Mouse (Mus musculus): ENCODE measurements around the gene Gm49450. TPM values are rescaled to one million over a fixed set of nuclear protein-coding genes. Genes with fewer than 3 reads are reported as not detected.
"Not testable (repeated sequence)": the region's sequence is repeated elsewhere in the genome, so short reads cannot be mapped to it uniquely, and the experiment has no call there.

Gm49450 gene
- polyA plus RNA-seq, 1 experiment, result not detected

DNA sequence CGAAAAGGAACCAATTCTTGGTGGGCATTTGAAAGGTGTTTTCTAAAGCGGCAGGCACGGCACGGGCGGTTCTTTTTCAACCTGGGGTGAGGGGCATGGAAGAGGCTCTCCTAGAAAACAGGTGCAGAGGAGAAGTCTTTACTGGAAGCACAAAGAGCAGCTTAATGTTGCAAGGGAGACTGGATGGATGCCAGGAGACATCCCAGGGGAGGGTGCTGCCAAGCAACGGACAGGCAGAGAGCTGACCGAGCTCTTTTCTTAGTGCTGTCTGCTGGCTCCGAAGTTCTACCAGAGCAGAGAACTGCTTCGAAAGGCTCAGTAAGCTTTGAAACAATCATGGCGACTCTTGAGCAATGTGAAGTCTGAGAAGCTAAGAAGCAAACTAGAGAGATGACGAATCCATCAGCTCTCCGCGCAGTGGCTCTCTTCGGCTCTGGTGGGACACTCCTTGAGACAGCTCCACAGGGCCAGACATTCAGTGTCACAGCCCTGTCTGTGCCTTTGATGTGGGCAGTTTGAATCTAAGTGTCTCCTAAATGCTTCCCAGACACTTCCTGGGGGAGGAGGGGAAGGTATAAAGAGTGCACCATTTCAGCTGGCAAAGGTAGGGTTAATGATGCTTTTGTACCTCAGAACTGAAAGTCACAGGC lies 24.5 kb upstream of the Gm49450 start:
- no peak overlapping the region for H3K4me3 ChIP-seq (ENCODE audit: insufficient read depth, low read depth, low read length)
- 32% methylated on average over 14 of the region's 14 CpGs for WGBS
- peak overlapping the region; percentile 29 for H3K27ac ChIP-seq (ENCODE audit: insufficient read depth, low read depth, low read length)
- H3K4me1 ChIP-seq (ENCODE audit: control insufficient read depth, insufficient read depth, low read length), result peaks cover 34% of the 10 kb centered on the region
- TF ChIP-seq POLR2A (IDR thresholded peaks at IDR 0.05; ENCODE audit: insufficient read depth, low read depth, low read length) (no peak), CTCF (IDR thresholded peaks at IDR 0.05; ENCODE audit: insufficient read depth, low read depth, low read length) (no peak)

- H3K4me1 ChIP-seq (ENCODE audit: control insufficient read depth, insufficient read depth, low read length), result peaks cover 32% of the 10 kb centered on the region
- peak overlapping the region; percentile 29 for H3K27ac ChIP-seq (ENCODE audit: insufficient read depth, low read depth, low read length)
- H3K4me3 ChIP-seq (ENCODE audit: insufficient read depth, low read depth, low read length), result no peak overlapping the region
- WGBS, result 62% methylated on average over 21 of the region's 21 CpGs
- no peak for TF ChIP-seq POLR2A (IDR thresholded peaks at IDR 0.05; ENCODE audit: insufficient read depth, low read depth, low read length)
- TF ChIP-seq CTCF (IDR thresholded peaks at IDR 0.05; ENCODE audit: insufficient read depth, low read depth, low read length), result no peak
Observed at GRCm38 (mm10) chr15:98976763-98977758, 23.7 kb upstream of the Gm49450 start.

DNA sequence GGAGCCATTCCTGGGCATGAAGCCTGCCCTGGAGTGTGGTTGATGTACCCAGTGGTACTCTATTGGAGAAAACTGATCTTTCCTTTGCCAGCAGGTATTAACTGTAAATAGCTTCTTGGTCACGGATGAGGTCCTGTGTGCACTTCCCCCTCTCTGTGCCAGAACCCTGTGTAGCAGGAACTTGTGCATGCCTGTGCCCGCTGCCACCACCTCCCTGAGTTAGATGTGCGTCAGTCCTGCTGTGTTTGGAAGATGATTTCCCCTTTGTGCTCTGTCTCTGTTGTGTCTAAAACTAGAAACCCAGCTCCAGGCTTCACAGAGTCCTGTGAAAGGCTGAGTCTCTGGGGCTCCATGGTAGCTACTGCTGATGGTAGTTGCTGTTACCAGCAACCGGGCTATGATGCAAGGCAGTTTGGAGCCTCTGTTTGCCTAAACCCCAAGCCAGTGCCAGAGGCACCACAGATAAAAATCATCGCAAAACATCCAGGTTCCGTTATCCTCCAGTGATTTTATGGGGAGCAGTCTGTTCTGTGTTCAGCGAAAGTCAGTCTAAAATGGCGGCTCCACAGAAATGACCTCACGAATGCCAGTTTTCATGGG lies 19.8 kb upstream of the Gm49450 start:
- 79% methylated on average over 9 of the region's 9 CpGs for WGBS
- peaks cover 35% of the 10 kb centered on the region for H3K4me1 ChIP-seq (ENCODE audit: control insufficient read depth, insufficient read depth, low read length)
- H3K4me3 ChIP-seq (ENCODE audit: insufficient read depth, low read depth, low read length), result no peak overlapping the region
- H3K27ac ChIP-seq (ENCODE audit: insufficient read depth, low read depth, low read length), result no peak overlapping the region; the same call in 1 of the 2 replicates
- no peak for TF ChIP-seq POLR2A (IDR thresholded peaks at IDR 0.05; ENCODE audit: insufficient read depth, low read depth, low read length)
- no peak for TF ChIP-seq CTCF (IDR thresholded peaks at IDR 0.05; ENCODE audit: insufficient read depth, low read depth, low read length)

GRCm38 (mm10) chr15:98971576-98972320 lies 18.4 kb upstream of the Gm49450 start:
- H3K4me3 ChIP-seq (ENCODE audit: insufficient read depth, low read depth, low read length), result not testable (repeated sequence)
- peaks cover 24% of the 10 kb centered on the region for H3K4me1 ChIP-seq (ENCODE audit: control insufficient read depth, insufficient read depth, low read length)
- WGBS, result 38% methylated on average over 15 of the region's 15 CpGs
- H3K27ac ChIP-seq (ENCODE audit: insufficient read depth, low read depth, low read length), result peak overlapping the region; percentile 98

DNA sequence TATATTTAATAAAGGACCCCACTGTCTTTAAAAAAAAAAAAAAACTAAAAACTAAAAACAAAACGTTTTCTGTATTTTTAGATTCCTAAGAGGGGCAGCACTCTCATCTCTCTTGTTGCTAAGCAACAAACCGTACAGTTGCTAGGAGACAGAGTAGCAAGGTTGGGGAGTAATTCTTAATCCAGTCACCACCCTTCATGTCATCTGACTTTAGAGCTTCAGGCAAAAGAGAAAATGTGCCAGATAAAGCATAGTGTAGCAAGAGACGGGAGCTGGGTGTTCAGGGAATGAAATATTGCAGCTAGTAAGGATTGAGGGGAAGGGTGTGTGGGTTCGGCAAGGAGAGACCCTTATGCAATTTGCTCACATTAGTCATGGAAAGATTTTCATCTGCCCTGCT lies 17.8 kb upstream of the Gm49450 start:
- TF ChIP-seq POLR2A (IDR thresholded peaks at IDR 0.05; ENCODE audit: insufficient read depth, low read depth, low read length) (no peak), CTCF (IDR thresholded peaks at IDR 0.05; ENCODE audit: insufficient read depth, low read depth, low read length) (no peak)
- Histone ChIP-seq H3K4me1 (ENCODE audit: control insufficient read depth, insufficient read depth, low read length) (peaks cover 24% of the 10 kb centered on the region), H3K27ac (ENCODE audit: insufficient read depth, low read depth, low read length) (peak overlapping the region; percentile 98), H3K4me3 (ENCODE audit: insufficient read depth, low read depth, low read length) (no peak overlapping the region)
- 7% methylated on average over 4 of the region's 4 CpGs for WGBS

DNA sequence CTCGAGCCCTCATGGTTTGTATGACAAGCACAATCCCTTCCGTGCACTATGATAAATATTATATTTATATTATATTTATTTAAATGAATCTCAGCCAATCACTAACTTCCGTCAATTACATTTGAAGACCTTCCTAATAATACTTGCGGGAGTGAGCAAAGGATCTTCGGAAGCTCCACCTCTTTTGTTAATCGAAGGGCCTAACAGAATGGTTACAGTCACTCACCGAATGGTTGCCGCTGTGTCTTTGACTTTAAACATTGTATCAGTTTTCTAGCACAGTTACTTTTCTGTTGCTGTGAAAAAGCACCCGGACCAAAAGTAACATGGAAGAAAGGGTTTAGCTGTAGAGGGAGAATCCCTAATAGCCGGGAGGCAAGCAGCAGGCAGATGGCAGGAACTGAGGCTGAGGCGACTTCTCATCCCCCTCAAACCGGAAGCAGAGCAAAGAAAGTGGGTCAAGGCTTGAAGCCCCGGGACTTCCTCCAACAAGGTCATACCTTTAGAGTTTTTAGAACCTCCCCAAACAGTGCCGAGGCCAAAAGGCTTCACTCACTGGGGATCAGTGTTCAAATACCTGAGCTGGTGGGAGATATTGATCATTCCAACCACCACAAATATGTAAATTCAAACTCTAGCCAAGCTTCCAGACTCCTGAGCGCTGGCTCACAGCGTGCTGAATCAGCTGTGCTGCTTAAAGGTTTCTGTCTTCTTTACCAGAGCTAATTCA lies 16.2 kb upstream of the Gm49450 start:
- H3K27ac ChIP-seq (ENCODE audit: insufficient read depth, low read depth, low read length), result peak overlapping the region; percentile 83
- peaks cover 24% of the 10 kb centered on the region for H3K4me1 ChIP-seq (ENCODE audit: control insufficient read depth, insufficient read depth, low read length)
- WGBS, result 7% methylated on average over 16 of the region's 16 CpGs
- TF ChIP-seq CTCF (IDR thresholded peaks at IDR 0.05; ENCODE audit: insufficient read depth, low read depth, low read length) (no peak), POLR2A (IDR thresholded peaks at IDR 0.05; ENCODE audit: insufficient read depth, low read depth, low read length) (no peak)
- no peak overlapping the region for H3K4me3 ChIP-seq (ENCODE audit: insufficient read depth, low read depth, low read length)

- peaks cover 24% of the 10 kb centered on the region for H3K4me1 ChIP-seq (ENCODE audit: control insufficient read depth, insufficient read depth, low read length)
- H3K4me3 ChIP-seq (ENCODE audit: insufficient read depth, low read depth, low read length), result no peak overlapping the region
- H3K27ac ChIP-seq (ENCODE audit: insufficient read depth, low read depth, low read length), result peak overlapping the region; percentile 42
- TF ChIP-seq CTCF (IDR thresholded peaks at IDR 0.05; ENCODE audit: insufficient read depth, low read depth, low read length), result no peak
- no peak for TF ChIP-seq POLR2A (IDR thresholded peaks at IDR 0.05; ENCODE audit: insufficient read depth, low read depth, low read length)
- WGBS, result 10% methylated on average over 12 of the region's 12 CpGs
Observed at GRCm38 (mm10) chr15:98968701-98969371, 15.5 kb upstream of the Gm49450 start.
